Mouse (Mus musculus): ENCODE data around the gene B4galnt1.

The B4galnt1 gene

GRCm38 (mm10) chr10:127141500-127141899 lies 23.5 kb upstream of the B4galnt1 start:
- in situ Hi-C loops (cut with MboI, MseI): no loop called here

DNA sequence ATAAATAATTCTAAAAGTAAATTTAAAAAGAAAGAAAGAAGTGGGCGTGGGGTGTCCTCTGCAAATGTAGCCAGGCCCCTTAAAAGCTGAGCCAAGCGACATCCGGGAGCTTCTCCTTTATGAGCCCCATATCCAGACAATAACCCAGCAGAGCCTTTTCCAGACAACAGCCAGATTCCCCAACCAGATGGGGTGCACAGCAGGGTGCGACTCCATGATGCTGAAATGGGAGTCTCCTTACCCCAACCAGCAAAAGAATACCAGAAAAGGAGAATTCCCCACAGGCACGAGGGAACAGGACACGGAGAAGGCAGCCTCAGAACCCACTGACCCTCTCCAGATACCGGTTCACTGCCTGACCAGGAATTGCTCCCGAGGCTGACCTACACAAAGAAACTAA lies 21.8 kb upstream of the B4galnt1 start:
- in situ Hi-C loops (cut with MboI, MseI): no loop called here

DNA sequence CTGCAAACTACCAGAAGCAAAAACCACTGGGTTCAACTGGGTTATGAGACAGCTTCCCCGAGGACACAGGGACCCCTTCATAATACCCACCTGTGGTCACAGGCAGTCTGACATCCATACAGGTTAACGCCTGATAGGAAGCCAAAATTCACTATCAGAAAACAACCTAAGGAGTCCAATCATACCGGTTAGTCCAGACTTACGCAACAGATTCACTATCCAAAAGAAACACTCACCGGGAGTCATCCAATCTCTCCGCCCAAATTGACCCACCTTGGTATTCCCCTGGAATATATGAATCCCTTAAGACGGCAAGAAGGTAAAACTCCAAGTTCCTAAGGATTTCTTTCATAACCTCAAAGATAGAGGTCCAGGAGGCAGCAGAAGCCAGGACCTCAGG lies 20.5 kb upstream of the B4galnt1 start:
- in situ Hi-C loops (cut with MboI, MseI): no loop called here

GRCm38 (mm10) chr10:127145303-127145702 lies 19.7 kb upstream of the B4galnt1 start:
- in situ Hi-C loops (cut with MboI, MseI): no loop called here

- in situ Hi-C loops (cut with MboI, MseI): no loop called here
Observed at GRCm38 (mm10) chr10:127147135-127147534, 17.9 kb upstream of the B4galnt1 start.

DNA sequence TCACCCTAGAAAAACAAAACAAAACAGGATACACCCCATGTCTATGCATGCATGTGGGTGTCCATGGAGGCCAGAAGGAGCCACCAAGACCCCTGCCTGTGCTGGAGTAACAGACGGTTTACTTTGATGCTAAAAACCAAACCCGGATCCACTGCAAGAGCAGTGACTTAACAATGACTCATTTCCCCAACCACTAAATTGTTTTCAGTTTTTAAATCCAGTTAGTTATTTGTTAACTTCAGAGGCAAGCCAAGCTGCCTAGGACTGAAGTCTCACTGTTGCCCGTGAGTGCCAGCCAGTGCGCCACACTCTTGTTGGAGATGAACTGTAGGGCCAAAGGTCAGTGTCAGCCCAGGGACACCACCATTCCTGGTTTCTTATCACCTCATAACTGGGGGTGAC lies 14.6 kb upstream of the B4galnt1 start:
- in situ Hi-C loops (cut with MboI, MseI): loop anchor here (25.0 kb wide), 1 partner anchor 512 kb away; the partner anchor contains the start of genes Nab2 and Nemp1

DNA sequence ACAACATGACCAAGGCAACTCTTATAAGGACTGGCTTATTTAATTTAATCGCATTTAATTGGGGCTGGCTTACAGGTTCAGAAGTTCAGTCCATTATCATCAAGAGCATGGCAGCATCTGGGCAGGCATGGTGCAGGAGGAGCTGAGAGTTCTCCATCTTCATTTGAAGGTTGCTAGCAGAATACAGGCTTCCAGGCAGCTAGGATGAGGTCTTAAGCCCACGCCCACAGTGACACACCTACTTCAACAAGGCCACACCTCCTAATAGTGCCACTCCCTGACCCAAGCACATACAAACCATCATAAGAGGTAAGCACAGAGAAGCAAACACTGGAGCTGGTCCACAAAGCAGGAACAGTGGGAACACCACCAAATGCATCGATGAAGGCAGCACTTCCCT lies 13.8 kb upstream of the B4galnt1 start:
- in situ Hi-C loops (cut with MboI, MseI): loop anchor here (25.0 kb wide), 1 partner anchor 511 kb away; the partner anchor contains the start of genes Nab2 and Nemp1

- in situ Hi-C loops (cut with MboI, MseI): loop anchor here (25.0 kb wide), 1 partner anchor 510 kb away; the partner anchor contains the start of genes Nab2 and Nemp1
Observed at GRCm38 (mm10) chr10:127152556-127152955, 12.5 kb upstream of the B4galnt1 start.

GRCm38 (mm10) chr10:127153323-127153722 lies 11.7 kb upstream of the B4galnt1 start:
- in situ Hi-C loops (cut with MboI, MseI): loop anchor here (25.0 kb wide), 1 partner anchor 509 kb away; the partner anchor contains the start of genes Nab2 and Nemp1

DNA sequence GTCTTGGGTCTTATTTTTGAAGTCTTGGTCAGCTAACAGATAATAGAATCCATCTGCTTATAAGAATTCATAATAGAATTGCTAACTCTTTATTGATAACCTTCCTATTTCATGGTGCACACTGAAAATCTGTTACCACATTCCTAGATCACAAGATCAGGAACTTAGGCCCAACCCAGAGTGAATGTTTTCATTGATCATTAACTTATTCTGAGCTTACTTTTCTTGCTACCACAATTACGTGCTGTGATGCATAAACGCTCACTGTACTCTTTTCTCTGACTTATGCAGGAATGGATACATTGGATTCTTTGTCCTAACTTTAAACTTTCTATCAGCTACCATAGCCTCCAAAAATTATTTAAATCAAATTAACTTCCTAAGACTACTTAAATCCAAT lies 10.8 kb upstream of the B4galnt1 start:
- in situ Hi-C loops (cut with MboI, MseI): loop anchor here (25.0 kb wide), 1 partner anchor 508 kb away; the partner anchor contains the start of genes Nab2 and Nemp1

DNA sequence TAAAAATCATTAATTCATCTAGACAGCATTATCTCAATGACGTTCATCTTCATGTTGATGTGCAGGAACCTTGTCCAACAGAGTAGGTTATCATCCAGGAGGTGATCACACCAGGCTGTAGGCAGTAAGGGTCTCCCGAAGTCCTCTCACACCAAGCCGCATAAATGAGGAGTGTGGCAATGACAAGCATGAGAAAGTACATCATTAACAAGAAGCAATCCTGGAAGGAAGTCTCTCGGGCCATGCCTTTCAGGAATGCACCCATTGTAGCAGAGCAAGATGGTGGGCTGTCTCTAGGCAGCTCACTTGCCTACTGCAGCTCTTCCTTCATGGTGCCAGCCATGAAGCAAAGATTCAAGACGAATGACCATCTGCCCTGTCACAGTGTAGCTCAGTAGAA lies 10.4 kb upstream of the B4galnt1 start:
- in situ Hi-C loops (cut with MboI, MseI): loop anchor here (25.0 kb wide), 1 partner anchor 508 kb away; the partner anchor contains the start of genes Nab2 and Nemp1

GRCm38 (mm10) chr10:127156089-127156488 lies 8.9 kb upstream of the B4galnt1 start:
- in situ Hi-C loops (cut with MboI, MseI): loop anchor here (25.0 kb wide), 1 partner anchor 506 kb away; the partner anchor contains the start of genes Nab2 and Nemp1

DNA sequence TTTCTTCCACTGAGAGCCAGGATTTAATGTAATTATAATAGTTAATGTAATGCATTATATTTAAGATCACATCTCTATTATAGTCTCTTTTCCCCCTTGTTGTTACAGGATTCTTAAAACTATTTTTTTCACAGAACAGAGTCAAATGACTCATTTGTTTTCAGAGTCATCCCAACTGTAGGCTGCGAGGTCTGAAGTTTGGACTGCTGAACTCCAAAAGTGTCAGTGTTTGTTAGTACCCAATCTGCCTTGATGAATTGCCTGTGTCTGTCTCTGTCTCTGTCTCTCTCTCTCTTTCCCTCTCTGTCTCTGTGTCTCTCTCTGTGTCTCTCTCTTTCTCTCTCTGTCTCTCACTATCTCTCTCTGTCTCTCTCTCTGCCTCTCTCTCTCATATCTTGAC lies 8.5 kb upstream of the B4galnt1 start:
- in situ Hi-C loops (cut with MboI, MseI): loop anchor here (25.0 kb wide), 1 partner anchor 506 kb away; the partner anchor contains the start of genes Nab2 and Nemp1

- in situ Hi-C loops (cut with MboI, MseI): loop anchor here (25.0 kb wide), 1 partner anchor 504 kb away; the partner anchor contains the start of genes Nab2 and Nemp1
Observed at GRCm38 (mm10) chr10:127158471-127158870, 6.6 kb upstream of the B4galnt1 start.

DNA sequence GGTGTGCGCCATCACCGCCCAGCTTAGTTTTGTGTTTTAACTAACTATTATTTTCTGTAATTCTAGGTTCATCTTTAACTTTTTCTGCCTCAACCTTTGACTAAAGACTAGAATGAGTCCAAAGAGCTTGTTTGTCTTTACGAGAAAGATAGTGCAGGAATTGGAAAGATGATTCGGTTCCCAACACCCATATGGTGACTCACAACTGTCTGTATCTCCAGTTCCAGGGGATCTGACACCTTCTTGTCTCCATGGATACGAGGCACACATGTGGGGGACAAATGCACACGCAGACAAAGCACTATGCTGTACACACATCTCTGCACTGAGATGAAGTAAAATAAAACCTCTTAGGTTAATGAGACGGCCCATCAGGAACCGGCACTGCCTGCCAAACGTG lies 4.9 kb upstream of the B4galnt1 start:
- in situ Hi-C loops (cut with MboI, MseI): loop anchor here (25.0 kb wide), 1 partner anchor 502 kb away; the partner anchor contains the start of genes Nab2 and Nemp1

DNA sequence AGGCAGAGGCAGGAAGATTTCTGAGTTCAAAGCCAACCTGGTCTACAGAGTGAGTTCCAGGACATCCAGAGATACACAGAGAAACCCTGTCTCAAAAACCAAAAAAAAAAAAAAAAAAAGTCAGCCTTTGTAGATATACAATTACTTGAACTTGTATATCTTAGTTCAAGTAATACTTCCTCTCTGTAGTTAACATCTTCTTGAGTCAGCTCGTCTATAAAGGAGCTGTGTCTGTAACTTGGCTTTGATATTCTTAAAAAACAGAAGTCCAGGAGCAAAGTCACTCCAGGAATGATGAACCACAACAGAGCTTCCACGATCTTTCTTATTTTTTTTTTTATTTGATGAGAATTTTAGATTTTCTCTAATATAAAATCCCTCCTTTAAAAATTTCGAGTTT lies 4.3 kb upstream of the B4galnt1 start:
- in situ Hi-C loops (cut with MboI, MseI): loop anchor here (25.0 kb wide), 1 partner anchor 502 kb away; the partner anchor contains the start of genes Nab2 and Nemp1

GRCm38 (mm10) chr10:127162771-127163261 lies 2.2 kb upstream of the B4galnt1 start:
- in situ Hi-C loops (cut with MboI, MseI): loop anchor here (25.0 kb wide), 1 partner anchor 499 kb away; the partner anchor contains the start of genes Nab2 and Nemp1

DNA sequence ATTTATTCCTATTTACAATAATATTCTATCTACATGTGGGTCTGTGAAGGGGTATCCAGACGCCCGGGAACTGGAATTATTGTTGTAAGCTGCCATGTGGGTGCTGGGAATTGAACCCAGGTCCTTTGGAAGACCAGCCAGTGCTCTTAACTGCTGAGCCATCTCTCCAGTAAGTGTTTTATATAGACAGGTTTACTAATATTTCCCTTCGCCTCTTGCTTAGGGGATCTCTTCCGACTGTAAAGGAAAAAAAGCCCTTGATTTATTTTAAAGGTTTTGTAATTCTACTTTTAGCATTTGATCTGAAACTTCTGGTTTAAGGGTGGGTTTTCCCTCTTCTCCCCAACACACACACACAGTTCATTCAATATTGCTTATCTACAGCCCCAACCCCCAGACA lies 835 bp upstream of the B4galnt1 start:
- in situ Hi-C loops (cut with MboI, MseI): loop anchor here (25.0 kb wide), 1 partner anchor 498 kb away; the partner anchor contains the start of genes Nab2 and Nemp1

GRCm38 (mm10) chr10:127165354-127165653 lies 279 bp downstream of the B4galnt1 start:
- in situ Hi-C loops (cut with MboI, MseI): loop anchor here (25.0 kb wide), 1 partner anchor 497 kb away; the partner anchor contains the start of genes Nab2 and Nemp1

DNA sequence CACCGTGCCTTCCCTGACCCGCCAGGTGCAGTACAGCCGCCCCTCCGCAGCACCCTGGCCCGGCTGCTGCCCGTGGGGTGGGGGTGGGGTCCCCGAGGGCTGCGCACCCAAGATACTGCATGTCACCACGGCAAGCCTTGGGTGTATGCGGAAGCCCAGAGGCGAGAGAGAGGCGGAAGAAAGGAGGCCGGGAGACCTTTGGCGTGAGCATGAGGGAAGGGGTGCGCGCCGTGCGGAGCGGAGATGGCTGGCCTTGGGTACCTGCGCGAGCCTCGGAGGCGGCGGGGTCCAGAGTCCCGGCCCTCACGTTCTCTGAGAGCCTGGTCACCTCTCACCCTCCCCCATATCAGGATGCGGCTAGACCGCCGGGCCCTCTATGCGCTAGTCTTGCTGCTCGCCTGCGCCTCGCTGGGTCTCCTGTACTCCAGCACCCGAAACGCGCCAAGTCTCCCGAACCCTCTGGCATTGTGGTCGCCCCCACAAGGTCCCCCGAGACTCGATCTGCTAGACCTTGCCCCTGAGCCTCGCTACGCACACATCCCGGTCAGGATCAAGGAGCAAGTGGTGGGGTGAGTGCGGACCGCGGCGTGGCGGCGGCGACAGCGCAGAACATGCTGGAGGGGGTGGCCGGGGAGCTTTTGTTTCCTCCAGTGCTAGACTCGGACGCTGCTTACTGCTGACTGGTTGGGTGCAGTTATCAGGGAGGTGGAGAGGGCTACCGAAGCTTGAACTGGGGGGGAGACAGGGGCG lies 804 bp downstream of the B4galnt1 start:
- in situ Hi-C loops (cut with MboI, MseI): loop anchor here (25.0 kb wide), 1 partner anchor 496 kb away; the partner anchor contains the start of genes Nab2 and Nemp1

GRCm38 (mm10) chr10:127166404-127166715 lies 1.3 kb downstream of the B4galnt1 start:
- in situ Hi-C loops (cut with MboI, MseI): loop anchor here (25.0 kb wide), 1 partner anchor 496 kb away; the partner anchor contains the start of genes Nab2 and Nemp1

Data from regulatory T cell (primary cell).